Mouse (Mus musculus) ovary, adult 18-20 months (tissue): ENCODE measurements around the gene Sorcs3.

Experiments used
- DNase-seq: peaks from one replicate; pipeline ENCODE4 v3.0.0; 2022; ENCODE audit warnings: low spot score, mixed read lengths

Gene Sorcs3

DNA sequence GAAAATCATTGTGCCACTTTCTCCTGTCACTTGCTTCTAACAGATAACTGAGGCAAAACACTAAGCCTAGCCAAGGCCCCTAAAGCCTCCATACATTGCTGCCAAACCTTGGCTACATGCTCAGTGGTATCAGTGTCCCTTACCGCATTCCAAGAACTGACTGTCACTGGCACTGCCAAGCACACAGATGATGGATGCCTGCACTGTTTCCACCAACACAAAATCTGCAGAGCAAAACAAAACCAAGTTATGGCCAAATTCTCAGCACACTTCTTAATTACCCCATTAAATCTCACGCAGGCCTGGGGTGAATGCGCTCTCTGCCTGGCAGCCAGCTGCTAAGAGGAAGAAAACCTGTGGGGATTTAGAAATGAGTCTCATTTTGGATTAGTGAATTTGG is 628.5 kb downstream of the Sorcs3 start:
- DNase-seq: no peak

- no peak for DNase-seq
Observed at GRCm38 (mm10) chr19:48839418-48839817, 633.6 kb downstream of the Sorcs3 start.

DNA sequence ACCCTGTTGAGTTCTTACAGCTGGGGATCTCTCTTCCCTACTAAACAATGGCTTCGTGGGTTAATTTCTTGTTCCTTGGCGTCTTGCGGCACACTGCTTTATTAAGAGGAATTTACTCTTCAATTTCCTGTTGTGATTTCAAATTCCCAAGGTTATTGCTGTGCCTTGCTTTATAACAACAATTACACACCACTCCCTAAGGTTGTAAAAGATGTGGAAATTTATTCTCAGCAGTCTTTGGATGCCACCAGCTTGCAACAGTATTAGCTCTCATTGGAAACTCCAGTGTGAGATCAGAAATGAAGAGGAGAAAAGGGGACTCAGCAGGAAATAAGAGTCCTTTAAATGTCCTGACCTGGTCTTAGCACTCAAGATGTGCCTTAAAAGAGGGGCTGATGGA is 641.9 kb downstream of the Sorcs3 start:
- DNase-seq: no peak

DNA sequence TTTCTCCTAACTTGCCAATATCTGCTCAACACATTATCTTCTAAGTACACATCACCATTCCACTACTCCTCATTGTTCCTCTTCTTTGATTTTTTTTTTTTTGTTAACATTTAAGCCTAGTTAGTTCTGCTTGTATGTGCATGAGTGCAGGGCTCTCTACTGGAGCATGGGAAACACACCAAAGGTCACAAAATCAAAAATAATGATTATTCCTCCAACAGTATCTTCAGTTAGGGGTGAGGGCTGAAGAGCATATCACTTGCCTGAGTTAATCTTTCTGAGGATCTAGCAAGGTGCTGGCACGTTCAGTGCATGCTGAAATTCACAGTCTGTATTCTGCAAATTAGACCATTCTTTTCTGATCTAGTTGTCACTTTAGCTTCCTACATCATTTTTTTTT is 644.6 kb downstream of the Sorcs3 start:
- no peak for DNase-seq
